Mouse (Mus musculus): ENCODE results near the gene Dhdds.

Dhdds gene

GRCm38 (mm10) chr4:134000466-134001438 is at the start of gene Dhdds:
Gene Dhdds, minus strand, starts transcription at chr4:134000918.
- peak; percentile 100 for DNase-seq (ENCODE audit: low read depth, low spot score)

- no peak for DNase-seq (ENCODE audit: low read depth, low spot score)
Measured at GRCm38 (mm10) chr4:134047648-134048047, 46.9 kb upstream of the Dhdds start.

- no peak for DNase-seq (ENCODE audit: low read depth, low spot score)
Measured at GRCm38 (mm10) chr4:134043041-134043440, 42.3 kb upstream of the Dhdds start.

- DNase-seq (ENCODE audit: low read depth, low spot score), result peak; percentile 35
Measured at GRCm38 (mm10) chr4:134041317-134042123, 40.8 kb upstream of the Dhdds start.

DNA sequence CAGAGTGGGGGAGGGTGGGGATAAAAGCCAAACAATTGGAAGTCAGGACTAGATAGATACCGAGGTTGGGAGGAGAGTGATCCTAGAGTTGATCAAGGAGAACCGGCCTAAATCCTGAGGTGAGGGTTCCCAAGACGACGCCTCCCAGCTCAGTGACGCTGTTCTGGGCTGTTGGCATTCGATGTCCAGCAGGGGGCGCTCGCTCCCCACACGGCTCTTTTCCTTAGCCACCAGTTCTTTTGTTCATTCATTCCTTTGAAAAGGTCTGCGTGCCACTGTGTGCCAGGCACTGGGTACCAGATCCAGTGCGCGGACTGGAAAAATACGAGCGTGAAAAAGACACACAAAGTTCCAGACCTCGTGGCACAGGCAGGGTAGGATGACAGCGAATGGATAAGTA is 35.2 kb upstream of the Dhdds start:
- DNase-seq (ENCODE audit: low read depth, low spot score), result peak; percentile 85

GRCm38 (mm10) chr4:134025802-134026201 is 25.1 kb upstream of the Dhdds start:
- no peak for DNase-seq (ENCODE audit: low read depth, low spot score)

DNA sequence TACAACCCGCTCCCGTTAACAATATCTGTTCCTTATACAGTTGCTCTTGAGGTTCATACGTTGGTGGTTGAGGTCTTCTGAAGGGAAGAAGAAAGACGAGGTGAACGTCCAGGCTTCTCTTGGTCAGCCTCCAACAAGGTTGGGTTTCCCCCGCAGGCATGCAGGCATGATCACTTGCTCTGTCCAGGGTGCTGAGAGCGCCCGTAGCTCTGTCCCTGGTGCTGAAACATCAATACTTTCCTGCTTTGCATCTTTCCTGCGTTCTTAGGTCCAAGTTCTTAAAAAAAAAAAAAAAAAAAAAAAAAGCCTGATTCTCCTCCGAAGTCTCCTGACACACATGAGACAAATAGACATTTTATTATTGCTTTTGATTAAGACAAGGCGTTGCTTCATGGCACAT is 19.9 kb upstream of the Dhdds start:
- DNase-seq (ENCODE audit: low read depth, low spot score), result peak; percentile 66

- no peak for DNase-seq (ENCODE audit: low read depth, low spot score)
Measured at GRCm38 (mm10) chr4:134019641-134020351, 19.1 kb upstream of the Dhdds start.

DNA sequence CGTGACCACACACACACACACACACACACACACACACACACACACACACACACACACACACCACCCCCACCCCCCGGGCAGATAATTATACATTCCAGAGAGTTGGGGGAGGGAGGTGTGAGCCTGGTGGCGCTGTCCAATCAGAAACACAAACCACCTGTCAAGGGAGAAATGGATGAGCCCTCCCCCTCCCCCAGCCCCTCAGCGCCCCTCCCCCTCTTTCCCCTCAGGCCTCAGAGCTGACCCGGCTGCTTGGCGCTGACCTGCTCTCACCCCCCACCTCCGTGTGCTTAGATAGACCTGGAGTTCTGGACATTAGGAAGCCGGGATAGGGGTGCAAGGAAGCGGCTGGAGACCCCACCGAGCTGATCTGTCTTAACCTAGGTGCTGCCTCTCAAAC is 18.5 kb upstream of the Dhdds start:
- peak; percentile 57 for DNase-seq (ENCODE audit: low read depth, low spot score)

DNA sequence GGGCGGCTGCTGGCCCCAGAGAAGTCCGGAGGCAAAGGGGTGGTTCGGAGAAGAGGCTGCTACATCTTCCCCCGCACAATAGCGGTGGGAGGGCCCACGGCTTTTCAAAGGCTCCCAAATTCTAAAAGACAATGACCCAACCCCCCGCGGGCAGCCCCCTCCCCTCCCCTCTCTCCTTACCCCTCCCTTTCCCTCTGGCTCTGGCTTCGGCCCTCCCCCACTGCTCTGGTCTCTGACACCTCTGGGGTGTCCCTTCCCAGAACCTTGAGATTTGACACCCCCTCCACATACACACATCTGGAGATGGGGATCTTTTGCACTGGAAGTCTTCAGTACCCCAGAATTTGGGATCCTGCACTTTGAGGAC is 18.0 kb upstream of the Dhdds start, which contains the start of gene Lin28a:
Gene Lin28a (minus strand): TSS at position 63 of the 367 bp plus-strand sequence.
- peak; percentile 88 for DNase-seq (ENCODE audit: low read depth, low spot score)

GRCm38 (mm10) chr4:134018038-134018778 is 17.5 kb upstream of the Dhdds start:
- DNase-seq (ENCODE audit: low read depth, low spot score), result peak; percentile 56

- peak; percentile 47 for DNase-seq (ENCODE audit: low read depth, low spot score)
Measured at GRCm38 (mm10) chr4:134017201-134017865, 16.6 kb upstream of the Dhdds start.

DNA sequence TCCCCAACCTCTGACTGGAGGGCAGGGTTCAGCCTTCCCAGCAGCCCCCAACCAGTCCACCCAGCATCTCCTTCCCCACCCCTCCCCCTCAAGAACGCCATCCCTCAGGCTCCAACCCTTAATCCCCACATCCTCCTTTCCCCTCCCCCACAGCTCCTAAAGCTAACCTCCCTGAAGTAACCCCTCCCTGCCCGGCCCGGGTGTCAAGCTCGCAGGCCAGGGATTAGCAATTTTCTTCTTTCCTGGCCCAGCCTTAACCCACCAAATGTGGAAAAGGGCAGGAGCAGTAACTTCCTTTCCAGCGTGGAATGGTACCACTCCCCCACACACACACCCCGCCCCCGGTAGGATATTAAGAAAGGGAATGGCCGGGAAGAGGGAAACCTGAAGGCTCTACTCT is 16.0 kb upstream of the Dhdds start:
- peak; percentile 84 for DNase-seq (ENCODE audit: low read depth, low spot score)

DNA sequence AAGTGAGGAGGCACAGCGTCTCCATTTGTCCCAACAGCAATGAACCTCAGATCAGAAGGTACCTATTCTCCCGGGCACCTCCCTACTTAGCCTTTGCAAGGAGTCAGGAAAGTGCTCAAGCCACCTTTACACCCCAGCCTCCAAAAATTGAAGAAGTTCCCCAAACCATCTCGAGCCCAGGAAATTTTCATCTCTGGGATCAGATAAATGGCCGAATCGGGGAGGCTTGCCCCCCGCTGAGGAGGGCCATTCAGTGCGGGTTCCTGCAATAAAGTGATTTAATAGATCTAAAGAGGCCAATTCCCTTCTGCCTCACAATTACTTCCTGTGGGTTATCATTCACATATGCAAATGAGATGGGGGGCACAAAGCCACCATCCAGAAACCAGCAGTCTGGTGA is 15.5 kb upstream of the Dhdds start:
- peak; percentile 31 for DNase-seq (ENCODE audit: low read depth, low spot score)

GRCm38 (mm10) chr4:134012858-134013528 is 12.3 kb upstream of the Dhdds start:
- peak; percentile 72 for DNase-seq (ENCODE audit: low read depth, low spot score)

- DNase-seq (ENCODE audit: low read depth, low spot score), result peak; percentile 62
Measured at GRCm38 (mm10) chr4:134011450-134012414, 11.0 kb upstream of the Dhdds start.

DNA sequence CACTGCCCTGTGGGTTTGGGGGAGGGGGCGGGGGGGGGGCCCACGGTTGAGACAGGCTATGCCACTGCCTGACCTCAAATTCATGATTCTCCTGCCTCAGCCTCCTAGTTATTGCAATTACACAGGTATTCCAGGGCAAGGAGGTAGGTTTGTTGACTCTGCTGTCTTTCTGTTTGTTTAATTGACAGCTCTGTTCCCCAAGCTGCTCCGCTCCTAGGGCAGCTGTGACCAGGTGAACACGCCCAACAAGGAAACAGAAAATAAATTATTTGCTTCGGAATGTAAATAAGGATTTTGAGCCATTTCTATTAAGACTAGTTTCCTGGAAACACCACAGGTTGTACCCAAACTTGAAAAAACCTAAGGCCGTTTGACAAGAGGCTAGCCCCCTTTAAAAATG is 9.0 kb upstream of the Dhdds start:
- no peak for DNase-seq (ENCODE audit: low read depth, low spot score)

DNA sequence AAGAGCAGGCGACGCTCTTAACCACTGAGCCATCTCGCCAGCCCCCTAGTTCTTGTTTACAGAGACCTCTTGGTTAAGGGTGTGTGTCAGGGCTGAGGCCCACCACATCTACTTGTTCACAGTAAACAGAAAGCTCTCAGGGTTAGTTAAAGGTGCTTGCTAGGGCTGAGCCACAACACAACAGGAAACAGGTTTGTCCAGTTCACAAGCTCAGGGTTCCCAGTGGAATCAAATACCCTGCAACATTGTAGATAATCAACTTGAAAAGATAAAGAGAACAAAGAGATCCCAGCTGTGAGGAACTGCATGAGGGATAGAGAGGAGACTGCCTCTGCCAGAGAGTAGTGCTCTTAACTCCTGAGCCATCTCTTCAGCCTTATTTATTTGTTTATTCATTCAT is 6.1 kb upstream of the Dhdds start:
- no peak for DNase-seq (ENCODE audit: low read depth, low spot score)

All from ZHBTc4 (cell line).